Mouse (Mus musculus) spleen, postnatal 36 days (tissue): ENCODE data around the gene Noxo1.
"Not testable (repeated sequence)": the region's sequence is repeated elsewhere in the genome, so short reads cannot be mapped to it uniquely, and the experiment has no call there.

Experiments
- DNase-seq, 2 experiments: peaks; one replicate each; pipeline ENCODE4 v3.0.0; 2022; ENCODE audit warnings: low spot score in 2 of 2, mixed read lengths in 1 of 2

Gene Noxo1

GRCm38 (mm10) chr17:24719494-24720222 is 23.6 kb downstream of the Noxo1 start:
- DNase-seq, result peak; percentile 98

GRCm38 (mm10) chr17:24720616-24721015 is 24.6 kb downstream of the Noxo1 start:
- not testable (repeated sequence) for DNase-seq

GRCm38 (mm10) chr17:24721383-24721955 is 25.4 kb downstream of the Noxo1 start:
- DNase-seq, result not testable (repeated sequence)

GRCm38 (mm10) chr17:24722220-24722924 is 26.3 kb downstream of the Noxo1 start:
- no peak for DNase-seq

- no peak for DNase-seq
Measured at GRCm38 (mm10) chr17:24723122-24723880, 27.3 kb downstream of the Noxo1 start.

GRCm38 (mm10) chr17:24723881-24724180 is 27.8 kb downstream of the Noxo1 start:
- peak; percentile 19 to 50 for DNase-seq

- peak; percentile 92 to 94 for DNase-seq
Measured at GRCm38 (mm10) chr17:24724184-24724583, 28.1 kb downstream of the Noxo1 start, which contains the start of gene Ndufb10. Ndufb10 (minus strand) TSS chr17:24724478.

GRCm38 (mm10) chr17:24725637-24726390 is 29.8 kb downstream of the Noxo1 start:
- DNase-seq, result no peak

GRCm38 (mm10) chr17:24727618-24728017 is 31.6 kb downstream of the Noxo1 start, which contains the start of gene Rpl3l:
Rpl3l (plus strand) TSS chr17:24727820.
- no peak for DNase-seq

GRCm38 (mm10) chr17:24728184-24728583 is 32.1 kb downstream of the Noxo1 start:
- DNase-seq, result no peak

- no peak for DNase-seq
Measured at GRCm38 (mm10) chr17:24729067-24729466, 33.0 kb downstream of the Noxo1 start.

- DNase-seq, result no peak
Measured at GRCm38 (mm10) chr17:24730787-24731186, 34.8 kb downstream of the Noxo1 start.

GRCm38 (mm10) chr17:24732233-24732935 is 36.4 kb downstream of the Noxo1 start:
- DNase-seq, result no peak

- no peak for DNase-seq
Measured at GRCm38 (mm10) chr17:24733434-24734050, 37.5 kb downstream of the Noxo1 start.

GRCm38 (mm10) chr17:24734513-24734912 is 38.5 kb downstream of the Noxo1 start:
- no peak for DNase-seq

- DNase-seq, result no peak
Measured at GRCm38 (mm10) chr17:24735446-24735845, 39.4 kb downstream of the Noxo1 start.

GRCm38 (mm10) chr17:24736330-24737051 is 40.5 kb downstream of the Noxo1 start, which contains the start of gene Msrb1:
Msrb1 (plus strand) TSS chr17:24736642.
- DNase-seq, result peak; percentile 99

GRCm38 (mm10) chr17:24737135-24737810 is 41.2 kb downstream of the Noxo1 start:
- DNase-seq, result no peak

GRCm38 (mm10) chr17:24738238-24738637 is 42.2 kb downstream of the Noxo1 start:
- DNase-seq, result no peak
